Mouse (Mus musculus) embryonic fibroblast, embryonic 13.5 days (primary cell): ENCODE measurements around the gene Xpo5. TPM values are rescaled to one million over a fixed set of nuclear protein-coding genes. Genes with fewer than 3 reads are reported as not detected.

ENCODE experiments used
- H3K27ac ChIP-seq: 2 replicates; pipeline ENCODE4 v1.5.1; 2012; ENCODE audit warnings: low read length, control low read depth, inconsistent platforms; ENCODE audit not compliant: insufficient read depth
- H3K4me1 ChIP-seq: 2 replicates; pipeline ENCODE4 v1.6.1; 2011; ENCODE audit warnings: low read length; ENCODE audit not compliant: control insufficient read depth, insufficient read depth
- H3K4me3 ChIP-seq: 2 replicates; pipeline ENCODE4 v1.5.1; 2011; ENCODE audit warnings: mild to moderate bottlenecking, control low read depth, low read length; ENCODE audit not compliant: insufficient read depth
- CTCF ChIP-seq: IDR thresholded peaks from 2 replicates; pipeline ENCODE4 v1.5.1; 2011; ENCODE audit warnings: mild to moderate bottlenecking, control low read depth, low read length, moderate library complexity, borderline replicate concordance; ENCODE audit not compliant: insufficient read depth
- POLR2A ChIP-seq: IDR thresholded peaks from 2 replicates; pipeline ENCODE4 v1.6.1; 2011; ENCODE audit warnings: low read depth, mild to moderate bottlenecking, control low read depth, low read length, moderate library complexity
- polyA plus RNA-seq: library from polyadenylated mRNA; stranded (reverse); fragments of >200 nt; gene quantifications from 2 replicates; pipeline ENCODE4 v1.2.4, GENCODE M21; 2011; ENCODE audit warnings: low read depth; ENCODE audit not compliant: missing spikeins, insufficient read length

The Xpo5 gene
- polyA plus RNA-seq, 1 experiment, result 55.2 TPM

DNA sequence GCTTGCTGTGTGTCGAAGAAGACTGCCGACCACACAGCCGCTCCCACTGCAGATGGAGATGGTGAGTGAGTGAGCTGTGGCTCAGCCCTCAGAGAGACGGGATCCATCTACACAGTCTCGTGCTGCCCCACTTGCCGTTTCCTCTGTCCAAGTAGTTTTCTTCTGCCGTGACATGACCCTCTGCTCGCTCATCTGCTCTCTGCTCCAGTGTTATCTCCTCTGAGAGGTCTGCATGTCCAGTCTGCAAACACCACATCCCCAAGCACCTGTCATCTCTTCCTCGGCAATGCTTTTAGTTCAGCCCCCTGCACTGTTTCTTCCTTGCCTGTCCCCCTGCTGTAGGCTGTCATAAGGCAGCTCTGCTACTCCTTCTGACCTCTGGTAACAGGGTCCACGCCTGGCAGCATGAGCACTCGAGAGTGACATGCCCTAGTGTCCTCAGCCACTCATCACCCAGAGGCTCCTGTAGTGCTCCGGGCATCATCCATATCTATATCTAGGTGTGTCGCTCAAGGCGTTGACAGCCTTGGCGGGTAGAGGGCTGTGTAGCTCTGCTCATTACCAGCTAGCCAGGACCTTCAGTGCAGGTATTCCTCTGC is 37.0 kb downstream of the Xpo5 start:
- no peak overlapping the region for H3K27ac ChIP-seq
- no peak overlapping the region for H3K4me3 ChIP-seq
- TF ChIP-seq CTCF (no peak), POLR2A (no peak)
- H3K4me1 ChIP-seq, result no peaks in the 10 kb centered on the region

- no peak for TF ChIP-seq POLR2A
- no peak for TF ChIP-seq CTCF
- Histone ChIP-seq H3K27ac (no peak overlapping the region), H3K4me3 (no peak overlapping the region), H3K4me1 (no peaks in the 10 kb centered on the region)
These were observed 38.9 kb downstream of the Xpo5 start for GRCm38 (mm10) chr17:46241471-46241870.

- Histone ChIP-seq H3K4me1 (no peaks in the 10 kb centered on the region), H3K27ac (no peak overlapping the region), H3K4me3 (no peak overlapping the region)
- no peak for TF ChIP-seq CTCF
- no peak for TF ChIP-seq POLR2A
These were observed 39.7 kb downstream of the Xpo5 start for GRCm38 (mm10) chr17:46242274-46242673.

DNA sequence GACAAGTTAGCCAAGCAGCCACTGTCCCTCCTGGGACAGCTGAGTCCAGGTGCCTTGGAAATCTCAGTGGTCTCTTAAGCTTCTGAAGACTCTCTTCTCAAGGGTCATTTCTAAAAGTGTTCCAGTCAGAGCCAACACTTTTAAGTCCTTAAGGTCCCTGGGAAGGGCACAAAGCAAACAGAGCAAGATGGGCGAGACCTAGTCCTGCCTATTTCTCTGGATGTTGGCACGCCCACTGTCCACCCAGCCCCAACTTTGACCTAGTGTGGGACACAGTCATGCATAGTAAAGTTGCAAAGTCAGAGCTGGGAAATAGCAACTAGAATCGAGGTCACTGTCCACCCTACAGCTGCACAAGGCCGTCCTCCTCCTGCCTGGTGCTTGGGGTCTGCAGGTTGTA is 40.4 kb downstream of the Xpo5 start:
- Histone ChIP-seq H3K4me3 (no peak overlapping the region), H3K27ac (no peak overlapping the region), H3K4me1 (no peaks in the 10 kb centered on the region)
- TF ChIP-seq POLR2A, result no peak
- TF ChIP-seq CTCF, result no peak

- no peak overlapping the region for H3K4me3 ChIP-seq
- TF ChIP-seq POLR2A (no peak), CTCF (no peak)
- no peaks in the 10 kb centered on the region for H3K4me1 ChIP-seq
- no peak overlapping the region for H3K27ac ChIP-seq
These were observed 41.0 kb downstream of the Xpo5 start for GRCm38 (mm10) chr17:46243624-46244023.

GRCm38 (mm10) chr17:46244579-46244978 is 42.0 kb downstream of the Xpo5 start:
- no peak overlapping the region for H3K4me3 ChIP-seq
- no peak overlapping the region for H3K27ac ChIP-seq
- no peak for TF ChIP-seq CTCF
- TF ChIP-seq POLR2A, result no peak
- H3K4me1 ChIP-seq, result 0 out of 2 replicates have a peak, but pooled peaks cover 2% of the 10 kb centered on the region

- H3K27ac ChIP-seq, result 0 out of 2 replicates have a peak within 1 kb of the TSS, but pooled peaks have one; percentile 35
- TF ChIP-seq CTCF (no peak), POLR2A (peak; percentile 94)
- 0 out of 2 replicates have a peak, but pooled peaks cover 2% of the 10 kb centered on the region for H3K4me1 ChIP-seq
- peak within 1 kb of the TSS; percentile 98 for H3K4me3 ChIP-seq
These were observed 45.1 kb downstream of the Xpo5 start, which contains the start of the genes Polr1c and Yipf3 for GRCm38 (mm10) chr17:46247512-46248188. TSS of gene Polr1c (minus strand) at chr17:46248054. TSS of gene Yipf3 (plus strand) at chr17:46248080.

DNA sequence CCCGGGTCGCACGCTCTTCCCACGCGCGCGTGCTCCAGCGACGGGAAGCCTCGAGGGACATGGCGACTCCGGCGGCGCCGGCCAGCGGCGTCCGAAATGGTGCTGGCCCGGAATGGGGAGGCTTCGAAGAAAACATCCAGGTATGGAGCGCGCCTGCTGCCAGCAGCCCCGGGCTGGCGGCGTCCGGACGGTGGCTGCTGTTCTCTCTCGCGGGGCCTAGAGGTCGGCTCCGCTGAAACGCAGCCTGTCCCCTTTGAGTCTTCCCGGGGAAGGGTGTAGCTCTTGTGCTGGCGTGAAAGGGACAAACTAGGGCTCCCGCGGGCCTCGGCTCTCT is 45.6 kb downstream of the Xpo5 start:
- H3K4me1 ChIP-seq, result 0 out of 2 replicates have a peak, but pooled peaks cover 2% of the 10 kb centered on the region
- TF ChIP-seq POLR2A (no peak), CTCF (no peak)
- peak overlapping the region; percentile 98 for H3K4me3 ChIP-seq
- H3K27ac ChIP-seq, result no peak overlapping the region

- Histone ChIP-seq H3K27ac (no peak overlapping the region), H3K4me3 (no peak overlapping the region), H3K4me1 (peaks cover 2% of the 10 kb centered on the region; the same call in 1 of the 2 replicates)
- TF ChIP-seq CTCF (no peak; the same call in 1 of the 2 replicates), POLR2A (no peak)
These were observed 48.6 kb downstream of the Xpo5 start for GRCm38 (mm10) chr17:46251174-46251573.

DNA sequence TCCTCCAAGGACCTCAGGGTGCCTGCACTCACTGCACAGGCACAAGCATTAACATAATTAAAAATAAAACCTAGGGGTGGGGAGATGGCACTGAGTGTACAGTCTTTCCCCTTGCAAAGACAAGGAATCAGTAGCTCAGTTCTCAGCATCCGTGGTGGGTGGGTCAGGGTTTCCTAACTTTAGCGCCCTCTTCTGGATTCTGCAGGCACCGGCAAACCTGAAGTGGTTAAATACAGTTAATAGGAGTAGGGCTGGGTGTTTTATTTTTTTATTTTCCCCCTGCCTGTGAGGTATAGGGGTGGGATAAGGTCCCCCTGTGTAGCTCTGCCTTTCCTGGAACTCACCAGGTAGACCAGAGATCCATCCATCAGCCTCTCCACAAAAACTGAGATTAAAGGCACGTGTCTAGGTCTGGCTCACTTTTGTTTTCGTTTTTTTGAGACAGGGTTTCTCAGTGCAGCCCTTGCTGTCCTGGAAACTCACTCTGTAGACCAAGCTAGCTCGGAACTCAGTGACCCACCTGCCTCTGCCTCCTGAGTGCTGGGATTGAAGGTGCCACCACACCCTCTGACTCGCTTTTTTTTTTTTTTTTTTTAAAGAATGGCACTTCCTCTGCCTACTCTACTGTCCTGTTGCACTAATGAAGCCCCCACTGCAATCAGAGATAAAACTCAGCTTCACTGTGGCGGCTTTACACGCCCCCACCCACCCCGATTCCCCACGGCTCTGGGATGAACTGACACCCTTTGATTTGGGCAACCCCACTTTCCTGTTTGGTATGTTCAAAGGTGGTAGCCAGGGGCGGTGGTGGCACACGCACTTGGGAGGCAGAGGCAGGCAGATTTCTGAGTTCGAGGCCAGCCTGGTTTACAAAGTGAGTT is 50.2 kb downstream of the Xpo5 start:
- Histone ChIP-seq H3K4me1 (peaks cover 2% of the 10 kb centered on the region; the same call in 1 of the 2 replicates), H3K4me3 (no peak overlapping the region), H3K27ac (no peak overlapping the region)
- TF ChIP-seq POLR2A, result peak; percentile 3; the same call in 1 of the 2 replicates
- no peak for TF ChIP-seq CTCF
